Mouse (Mus musculus) CH12.LX (cell line): ENCODE results near the gene Taldo1. TPM values are rescaled to one million over a fixed set of nuclear protein-coding genes. Genes with fewer than 3 reads are reported as not detected.

Experiments used
- DNase-seq: peaks from one replicate; pipeline ENCODE4 v3.0.0-alpha.2; 2013; ENCODE audit errors: extremely low read depth
- H3K27ac ChIP-seq: 2 replicates; pipeline ENCODE4 v1.5.1; 2012; ENCODE audit warnings: low read depth, mild to moderate bottlenecking, control low read depth, moderate library complexity; ENCODE audit not compliant: insufficient read depth
- H3K27me3 ChIP-seq: replicated peaks from 2 replicates; pipeline ENCODE3; 2012; ENCODE audit warnings: inconsistent platforms
- H3K36me3 ChIP-seq, 2 experiments: replicated peaks in 1 of 2; 2 replicates each; pipeline versions ENCODE3 to v1.6.1; 2012; ENCODE audit warnings: inconsistent platforms in 1 of 2, low read length in 1 of 2, mild to moderate bottlenecking in 1 of 2, mixed read lengths in 1 of 2, moderate library complexity in 1 of 2; ENCODE audit not compliant: control insufficient read depth in 1 of 2, insufficient read depth in 1 of 2
- H3K4me1 ChIP-seq, 2 experiments: 2 replicates each; pipeline ENCODE4 v1.6.1; 2012; ENCODE audit warnings: inconsistent platforms in 1 of 2, moderate library complexity in 1 of 2; ENCODE audit not compliant: insufficient read depth in 2 of 2, control insufficient read depth in 1 of 2
- H3K4me2 ChIP-seq: 2 replicates; pipeline ENCODE4 v1.6.1; 2012; ENCODE audit warnings: low read depth, mild to moderate bottlenecking, control low read depth; ENCODE audit not compliant: poor library complexity, insufficient read depth, severe bottlenecking
- H3K4me3 ChIP-seq, 3 experiments: fragments of 150-350 bp in 1 of 3; sonication (generic) in 1 of 3; replicated peaks in 1 of 3; 2 replicates each; pipeline versions ENCODE3 to v1.5.1; 2011 to 2012; ENCODE audit warnings: low read depth in 2 of 3, low read length in 2 of 3, mild to moderate bottlenecking in 2 of 3, moderate library complexity in 2 of 3, control low read depth in 1 of 3, improper control_type of control experiment in 1 of 3, inconsistent platforms in 1 of 3, mixed read lengths in 1 of 3; ENCODE audit not compliant: poor library complexity in 1 of 3
- H3K79me2 ChIP-seq: replicated peaks from 2 replicates; pipeline ENCODE4 v1.6.1; 2012; ENCODE audit warnings: mild to moderate bottlenecking, moderate library complexity; ENCODE audit not compliant: control insufficient read depth, poor library complexity, insufficient read depth, severe bottlenecking; ENCODE audit errors: extremely low read depth
- H3K9ac ChIP-seq: 2 replicates; pipeline ENCODE4 v1.6.1; 2012; ENCODE audit warnings: low read depth, mild to moderate bottlenecking, control low read depth, moderate library complexity; ENCODE audit not compliant: insufficient read depth
- H3K9me3 ChIP-seq: replicated peaks from 2 replicates; pipeline ENCODE3; 2012; ENCODE audit warnings: low read length, inconsistent platforms, mixed read lengths
- BHLHE40 ChIP-seq: IDR thresholded peaks from 2 replicates; pipeline ENCODE4 v1.6.1; 2011; ENCODE audit warnings: mild to moderate bottlenecking, low read depth, low read length, improper control_type of control experiment
- CTCF ChIP-seq, 2 experiments: IDR thresholded peaks in 1 of 2; conservative IDR thresholded peaks in 1 of 2; 2 replicates each; pipeline ENCODE4 v1.5.1; 2011 to 2012; ENCODE audit warnings: low read depth in 2 of 2, low read length in 2 of 2, improper control_type of control experiment in 1 of 2, inconsistent platforms in 1 of 2, mild to moderate bottlenecking in 1 of 2, moderate library complexity in 1 of 2
- E2F4 ChIP-seq: IDR thresholded peaks from 2 replicates; pipeline ENCODE4 v1.6.1; 2011; ENCODE audit warnings: low read depth, low read length, improper control_type of control experiment; ENCODE audit not compliant: insufficient replicate concordance
- ELF1 ChIP-seq: IDR thresholded peaks from 2 replicates; pipeline ENCODE4 v1.6.1; 2014; ENCODE audit warnings: low read depth, mild to moderate bottlenecking, inconsistent platforms, low read length, improper control_type of control experiment
- ETS1 ChIP-seq: conservative IDR thresholded peaks from 2 replicates; pipeline ENCODE4 v1.6.1; 2012; ENCODE audit warnings: low read depth, mild to moderate bottlenecking, inconsistent platforms, low read length, improper control_type of control experiment, moderate library complexity
- GABPA ChIP-seq: IDR thresholded peaks from 2 replicates; pipeline ENCODE4 v1.6.1; 2012; ENCODE audit warnings: low read depth, low read length, improper control_type of control experiment, inconsistent platforms; ENCODE audit not compliant: insufficient replicate concordance
- HCFC1 ChIP-seq: IDR thresholded peaks from 2 replicates; pipeline ENCODE4 v1.6.1; 2012; ENCODE audit warnings: low read depth, mild to moderate bottlenecking, inconsistent platforms, low read length, improper control_type of control experiment
- JUND ChIP-seq: conservative IDR thresholded peaks from 2 replicates; pipeline ENCODE4 v1.6.1; 2011; ENCODE audit warnings: low read depth, low read length, improper control_type of control experiment
- MAFK ChIP-seq: IDR thresholded peaks from 2 replicates; pipeline ENCODE4 v1.6.1; 2011; ENCODE audit warnings: low read length, improper control_type of control experiment; ENCODE audit not compliant: insufficient replicate concordance
- MYC ChIP-seq: IDR thresholded peaks from 2 replicates; pipeline ENCODE4 v1.6.1; 2011; ENCODE audit warnings: low read depth, mild to moderate bottlenecking, improper control_type of control experiment, low read length
- NELFE ChIP-seq: IDR thresholded peaks from 2 replicates; pipeline ENCODE4 v1.6.1; 2011; ENCODE audit warnings: low read depth, low read length, improper control_type of control experiment
- NRF1 ChIP-seq: IDR thresholded peaks from 2 replicates; pipeline ENCODE4 v1.6.1; 2014; ENCODE audit warnings: low read depth, mild to moderate bottlenecking, inconsistent platforms, low read length, improper control_type of control experiment, moderate library complexity
- PAX5 ChIP-seq: IDR thresholded peaks from 2 replicates; pipeline ENCODE4 v1.6.1; 2012; ENCODE audit warnings: low read length, inconsistent platforms, mixed read lengths
- POLR2A ChIP-seq: IDR thresholded peaks from 2 replicates; pipeline ENCODE4 v1.6.1; 2011; ENCODE audit warnings: low read depth, mild to moderate bottlenecking, improper control_type of control experiment, low read length
- RAD21 ChIP-seq: IDR thresholded peaks from 2 replicates; pipeline ENCODE4 v1.6.1; 2011; ENCODE audit warnings: low read depth, mild to moderate bottlenecking, low read length, improper control_type of control experiment, moderate library complexity
- RCOR1 ChIP-seq: conservative IDR thresholded peaks from 2 replicates; pipeline ENCODE4 v1.6.1; 2012; ENCODE audit warnings: low read depth, mild to moderate bottlenecking, inconsistent platforms, low read length, improper control_type of control experiment
- SIN3A ChIP-seq: IDR thresholded peaks from 2 replicates; pipeline ENCODE4 v1.6.1; 2012; ENCODE audit warnings: low read length, improper control_type of control experiment, inconsistent platforms
- TBP ChIP-seq: conservative IDR thresholded peaks from 2 replicates; pipeline ENCODE4 v1.6.1; 2011; ENCODE audit warnings: low read depth, low read length, improper control_type of control experiment
- ZMIZ1 ChIP-seq: IDR thresholded peaks from 2 replicates; pipeline ENCODE4 v1.6.1; 2012; ENCODE audit warnings: low read depth, mild to moderate bottlenecking, inconsistent platforms, low read length, improper control_type of control experiment
- ZNF384 ChIP-seq: IDR thresholded peaks from 2 replicates; pipeline ENCODE4 v1.6.1; 2012; ENCODE audit warnings: low read depth, low read length, improper control_type of control experiment, inconsistent platforms
- dilution Hi-C: fragments of 300-500 bp; cut with MboI; formaldehyde crosslinking; loops from 2 replicates; pipeline ENCODE4 v1.14.3; 2020; ENCODE audit warnings: low sequenced_read_pairs; ENCODE audit not compliant: extremely low pct_unique_long_range_greater_than_20kb, extremely low pct_ligation_motif_present
- in situ Hi-C: fragments of 300-500 bp; cut with MboI; formaldehyde crosslinking; loops from 3 replicates; pipeline ENCODE4 v1.14.3; 2019; ENCODE audit warnings: low sequenced_read_pairs, low pct_ligation_motif_present, low pct_unique_long_range_greater_than_20kb, mixed read lengths
- polyA plus RNA-seq: library from polyadenylated mRNA; unstranded; fragments of >175 nt; gene quantifications from 2 replicates; pipeline ENCODE4 v1.2.1, GENCODE M21; 2012; ENCODE audit warnings: low read depth; ENCODE audit not compliant: insufficient read length
- total RNA-seq, 2 experiments: library from RNA; depleted of rRNA; stranded (reverse); fragments of 300-350 nt in 1 of 2; fragments of >200 nt in 1 of 2; gene quantifications; 2 replicates each; pipeline ENCODE4 v1.2.3; 2012 to 2014

Taldo1 gene
- total and polyA plus RNA-seq, 3 experiments = 129 to 228 (median 188) TPM

DNA sequence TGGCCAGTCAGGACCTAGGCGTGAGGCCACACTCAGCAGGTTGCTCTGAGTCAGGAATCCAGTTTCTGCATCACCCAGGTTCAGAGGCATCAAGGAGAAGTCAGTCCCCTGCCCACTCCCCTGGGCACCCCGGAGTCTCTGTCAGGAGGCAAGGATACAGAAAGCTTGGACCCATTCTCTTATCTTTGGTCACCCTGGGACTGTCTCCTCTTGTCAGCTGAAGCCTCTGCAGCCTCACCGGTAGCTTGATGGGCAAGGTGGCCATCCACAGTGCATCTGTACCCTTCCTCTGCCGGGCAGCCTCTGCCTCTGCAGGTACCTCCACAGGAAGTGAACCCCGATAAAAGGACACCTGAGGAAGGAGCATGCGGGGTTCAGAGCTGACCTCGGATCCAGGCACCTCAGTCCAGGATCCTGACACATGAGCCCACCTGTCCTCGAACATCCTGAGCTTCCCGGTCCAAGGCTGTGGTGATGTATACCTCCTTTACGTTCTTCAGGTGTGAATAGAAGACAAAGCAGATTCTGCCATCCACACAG lies 47.2 kb downstream of the Taldo1 start:
- Histone ChIP-seq H3K79me2 (peaks cover 21% of the 10 kb centered on the region), H3K9me3 (no peaks in the 10 kb centered on the region), H3K4me2 (no peak overlapping the region), H3K27me3 (no peaks in the 10 kb centered on the region), H3K27ac (no peak overlapping the region), H3K4me3 (no peak overlapping the region), H3K4me1 (peaks cover 27 to 60% of the 10 kb centered on the region in 2 experiments), H3K36me3 (peaks cover 43 to 53% of the 10 kb centered on the region in 2 experiments), H3K9ac (no peak overlapping the region)
- dilution Hi-C loops = no loop called here
- TF ChIP-seq POLR2A (no peak), PAX5 (no peak), TBP (no peak), GABPA (no peak), HCFC1 (no peak), NELFE (no peak), ELF1 (no peak), ZNF384 (no peak), E2F4 (no peak), NRF1 (no peak), CTCF (conservative IDR thresholded peaks at IDR 0.05 in 1 of 2, IDR thresholded peaks at IDR 0.05 in 1 of 2; ENCODE audit: low read depth in 2 of 2, low read length in 2 of 2) (no peak), MYC (no peak), SIN3A (no peak), ETS1 (no peak), RCOR1 (no peak), RAD21 (no peak), JUND (no peak), BHLHE40 (no peak), ZMIZ1 (no peak)
- in situ Hi-C loops = no loop called here
- DNase-seq = no peak

DNA sequence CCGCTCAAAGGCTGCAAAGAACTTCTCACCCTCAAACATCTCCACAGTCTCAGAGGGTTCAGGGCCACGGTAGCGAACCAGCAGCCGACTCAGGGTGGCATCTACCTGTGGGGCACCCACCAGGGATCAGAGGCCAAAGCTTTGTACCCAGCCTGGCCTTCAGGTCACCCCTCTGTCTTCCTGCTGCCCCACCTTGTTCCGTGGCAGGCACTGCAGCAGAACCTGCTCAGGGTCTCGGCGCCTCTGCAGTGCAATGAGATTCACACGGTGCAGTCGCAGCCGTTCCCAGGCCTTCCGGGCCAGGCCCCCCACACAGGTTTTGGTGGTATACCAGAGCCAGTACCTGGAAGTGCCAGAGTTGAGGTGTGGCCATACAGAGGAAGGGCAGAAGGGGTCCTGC lies 47.8 kb downstream of the Taldo1 start:
- no peak overlapping the region for H3K27ac ChIP-seq
- no peak overlapping the region for H3K9ac ChIP-seq
- in situ Hi-C loops (no loop called here), dilution Hi-C loops (no loop called here)
- H3K4me3 ChIP-seq = no peak overlapping the region
- H3K79me2 ChIP-seq = peaks cover 21% of the 10 kb centered on the region
- no peaks in the 10 kb centered on the region for H3K9me3 ChIP-seq
- peaks cover 43 to 53% of the 10 kb centered on the region in 2 experiments for H3K36me3 ChIP-seq
- peaks cover 23 to 60% of the 10 kb centered on the region in 2 experiments for H3K4me1 ChIP-seq
- H3K4me2 ChIP-seq = no peak overlapping the region
- DNase-seq = no peak
- no peak for TF ChIP-seq MAFK
- TF ChIP-seq ZMIZ1 = no peak
- TF ChIP-seq E2F4 = no peak
- no peak for TF ChIP-seq NRF1
- no peaks in the 10 kb centered on the region for H3K27me3 ChIP-seq
